Mouse (Mus musculus) liver, postnatal 0 days (tissue): ENCODE measurements at regions not wholly inside any gene's neighbourhood (a gene's known extent, or its start where the extent isn't known, plus 50 kb on each side); places are given as distances from the start of the nearest gene placed in this dataset.

Source experiments
- ATAC-seq: fragments of 200-750 bp; cut with Nextera tagmentation; 2 replicates; pipeline ENCODE4 v1.8.0; 2017; ENCODE audit warnings: mild to moderate bottlenecking, moderate library complexity
- DNase-seq: peaks from one replicate; pipeline ENCODE4 v3.0.0-alpha.2; 2016
- H3K27ac ChIP-seq: fragments of 300-500 bp; sonication (generic); 2 replicates; pipeline ENCODE4 v1.5.1; 2014; ENCODE audit warnings: antibody characterized with exemption, moderate library complexity, mild to moderate bottlenecking, low read depth
- H3K27me3 ChIP-seq: fragments of 300-500 bp; sonication (generic); 2 replicates; pipeline ENCODE4 v1.6.1; 2014; ENCODE audit warnings: low read length, control low read depth, mixed read lengths; ENCODE audit not compliant: insufficient read depth
- H3K36me3 ChIP-seq: fragments of 300-500 bp; sonication (generic); replicated peaks from 2 replicates; pipeline ENCODE4 v1.6.1; 2014; ENCODE audit warnings: mild to moderate bottlenecking, control low read depth, low read length, moderate library complexity, mixed read lengths; ENCODE audit not compliant: insufficient read depth
- H3K4me1 ChIP-seq: fragments of 300-500 bp; sonication (generic); 2 replicates; pipeline ENCODE4 v1.6.1; 2014; ENCODE audit warnings: antibody characterized with exemption, mild to moderate bottlenecking, control low read depth; ENCODE audit not compliant: insufficient read depth
- H3K4me2 ChIP-seq: fragments of 300-500 bp; sonication (generic); 2 replicates; pipeline ENCODE4 v1.6.1; 2014; ENCODE audit warnings: low read depth, mild to moderate bottlenecking, low read length, moderate library complexity, mixed read lengths
- H3K4me3 ChIP-seq: fragments of 300-500 bp; sonication (generic); 2 replicates; pipeline ENCODE4 v1.5.1; 2014; ENCODE audit warnings: low read depth, low read length
- H3K9ac ChIP-seq: fragments of 300-500 bp; sonication (generic); replicated peaks from 2 replicates; pipeline ENCODE4 v1.6.1; 2014; ENCODE audit warnings: mild to moderate bottlenecking, moderate library complexity
- H3K9me3 ChIP-seq: fragments of 300-500 bp; sonication (generic); 2 replicates; pipeline ENCODE4 v1.6.1; 2016; ENCODE audit warnings: mild to moderate bottlenecking, control low read depth, low read length, mixed read lengths
- CTCF ChIP-seq: sonication (generic); IDR thresholded peaks from 2 replicates; pipeline ENCODE4 v1.5.1; 2016; ENCODE audit warnings: antibody characterized with exemption, low read depth
- EP300 ChIP-seq: IDR thresholded peaks from 2 replicates; pipeline ENCODE4 v1.6.1; 2016; ENCODE audit warnings: antibody characterized with exemption, low read depth, mild to moderate bottlenecking
- WGBS: fragments of 180-500 bp; shearing (Covaris S2); extraction: QIAGEN DNeasy Blood & Tissue Kit; methylation state at CpG from one replicate; pipeline ENCODE4 v1.1.7; 2014; ENCODE audit not compliant: insufficient replicate concordance; 5-methylcytosine and 5-hydroxymethylcytosine counted together

DNA sequence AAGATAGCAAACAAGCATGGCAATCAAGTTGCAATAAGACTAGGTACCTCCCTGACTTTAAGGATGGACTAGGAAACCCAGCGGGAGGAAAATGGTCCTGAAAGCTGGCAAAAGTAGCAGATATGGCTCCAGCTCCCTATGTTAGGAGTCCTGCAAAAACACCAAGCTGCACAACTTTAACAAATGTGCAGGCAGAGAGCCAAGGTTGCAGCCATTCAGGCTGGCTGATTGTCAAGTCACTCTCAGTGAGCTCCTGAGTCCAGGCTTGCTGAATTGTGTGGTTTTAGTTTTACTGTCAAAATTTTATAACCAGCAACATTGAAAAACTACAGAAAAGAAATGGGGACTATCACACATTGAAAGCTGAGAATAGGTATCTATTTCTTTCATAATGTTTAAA, 1122.8 kb upstream of the Slc10a2 start:
- Histone ChIP-seq H3K27ac (no peak overlapping the region), H3K9me3 (no peaks in the 10 kb centered on the region), H3K4me2 (no peak overlapping the region), H3K27me3 (no peaks in the 10 kb centered on the region), H3K36me3 (no peaks in the 10 kb centered on the region), H3K4me3 (no peak overlapping the region), H3K9ac (no peak overlapping the region), H3K4me1 (no peaks in the 10 kb centered on the region)
- no peak for DNase-seq
- TF ChIP-seq EP300 = no peak
- TF ChIP-seq CTCF = no peak
- ATAC-seq = no peak
- 65% methylated on average over 1 of the region's 1 CpGs for WGBS

DNA sequence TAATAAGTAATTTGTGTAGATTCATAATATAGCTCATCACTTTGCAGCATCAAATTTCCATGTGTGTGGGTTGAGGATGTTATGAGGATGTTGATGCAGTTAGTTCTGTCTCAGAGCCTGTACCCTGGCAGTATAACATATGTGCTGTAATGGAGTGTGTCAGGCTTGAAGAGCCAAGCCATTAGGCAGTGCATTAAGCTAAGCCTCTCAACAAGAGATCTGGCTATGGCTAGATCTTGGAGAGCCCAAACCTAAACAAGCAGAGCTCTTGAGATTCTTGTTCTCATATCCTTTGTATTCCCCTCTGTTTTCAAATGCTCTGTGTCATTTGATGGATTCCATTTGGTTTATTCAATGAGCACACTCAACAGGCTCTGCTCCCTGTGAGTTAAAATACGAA, 1120.0 kb upstream of the Slc10a2 start:
- Histone ChIP-seq H3K9me3 (no peaks in the 10 kb centered on the region), H3K4me3 (no peak overlapping the region), H3K4me2 (no peak overlapping the region), H3K27ac (no peak overlapping the region), H3K4me1 (no peaks in the 10 kb centered on the region), H3K27me3 (no peaks in the 10 kb centered on the region), H3K9ac (no peak overlapping the region), H3K36me3 (no peaks in the 10 kb centered on the region)
- ATAC-seq (no peak), DNase-seq (no peak)
- TF ChIP-seq CTCF = no peak
- no peak for TF ChIP-seq EP300
- 76% methylated on average over 1 of the region's 1 CpGs for WGBS

DNA sequence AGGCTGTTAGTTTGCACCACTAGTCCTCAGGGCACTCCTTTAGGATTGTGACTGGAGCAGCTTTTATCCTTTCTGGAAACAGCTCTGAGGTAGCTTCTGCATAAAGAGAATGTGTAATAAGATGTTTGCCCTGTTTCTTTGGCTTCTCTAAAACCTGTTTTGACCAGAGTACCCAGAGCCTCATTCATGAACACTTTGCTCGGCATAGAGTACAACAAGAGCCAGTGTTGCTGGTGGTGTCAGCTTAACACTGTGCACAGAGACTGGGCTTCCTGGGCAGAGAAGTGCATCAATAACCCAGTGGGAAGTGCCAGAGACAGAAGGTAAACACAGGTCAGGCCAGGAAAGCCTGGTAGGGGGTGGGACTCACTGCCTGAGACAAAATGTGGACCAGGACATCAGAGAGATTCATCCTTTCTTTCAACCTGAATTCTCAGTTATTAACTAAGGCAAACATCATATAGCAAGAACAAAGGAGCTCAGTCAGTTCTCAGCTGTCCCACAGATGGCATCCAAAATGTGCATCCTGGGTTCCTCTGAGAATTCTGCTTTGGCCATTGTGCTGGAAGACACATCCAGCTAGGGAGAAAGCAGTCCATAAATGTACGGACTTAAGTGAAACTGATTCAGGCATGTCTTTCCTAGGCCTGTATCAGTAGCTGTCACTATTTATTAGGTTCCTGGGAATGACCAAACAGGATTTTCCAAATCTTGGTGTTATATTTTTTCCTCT, 1102.6 kb upstream of the Slc10a2 start:
- no peaks in the 10 kb centered on the region for H3K4me1 ChIP-seq
- H3K27me3 ChIP-seq = no peaks in the 10 kb centered on the region
- ATAC-seq (no peak), DNase-seq (no peak)
- H3K9me3 ChIP-seq = no peaks in the 10 kb centered on the region
- TF ChIP-seq EP300 = no peak
- no peak for TF ChIP-seq CTCF
- H3K9ac ChIP-seq = no peak overlapping the region
- 69% methylated on average over 2 of the region's 2 CpGs for WGBS
- H3K4me3 ChIP-seq = no peak overlapping the region
- H3K36me3 ChIP-seq = no peaks in the 10 kb centered on the region
- H3K4me2 ChIP-seq = no peak overlapping the region
- H3K27ac ChIP-seq = no peak overlapping the region

DNA sequence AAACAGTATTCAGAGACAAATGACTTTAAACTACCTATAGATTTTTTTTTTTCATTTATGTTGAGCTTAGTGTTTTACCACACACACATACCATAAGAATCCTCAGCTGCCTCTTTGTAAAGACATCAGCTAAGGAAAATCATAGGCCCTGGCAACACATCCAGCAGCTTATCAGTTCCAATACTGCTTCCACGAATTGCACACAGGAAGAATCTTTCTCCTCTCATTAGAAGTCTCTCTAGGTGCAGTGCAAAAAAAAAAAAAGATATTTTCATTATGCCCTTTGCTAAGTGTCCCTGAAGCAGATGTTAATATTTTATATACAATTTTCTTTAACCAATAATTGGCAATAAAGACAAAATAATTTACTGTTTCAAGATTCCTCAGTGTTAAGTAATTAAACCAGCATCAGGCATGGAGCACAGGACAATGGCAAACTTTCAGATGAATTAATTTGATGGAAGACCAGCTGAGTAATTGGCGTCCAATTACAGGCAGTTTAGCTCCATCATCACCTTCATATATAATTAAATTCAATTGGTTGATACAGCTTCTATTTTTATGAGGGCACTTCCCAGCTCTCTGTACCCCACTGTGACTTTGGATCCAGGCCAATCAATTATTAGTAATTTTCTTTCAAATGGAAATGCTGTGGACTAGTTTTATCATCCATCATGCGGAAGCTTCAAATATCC, 1099.0 kb upstream of the Slc10a2 start:
- 68% methylated on average over 3 of the region's 3 CpGs for WGBS
- H3K4me2 ChIP-seq = no peak overlapping the region
- no peaks in the 10 kb centered on the region for H3K9me3 ChIP-seq
- no peaks in the 10 kb centered on the region for H3K4me1 ChIP-seq
- no peaks in the 10 kb centered on the region for H3K27me3 ChIP-seq
- no peak overlapping the region for H3K27ac ChIP-seq
- no peaks in the 10 kb centered on the region for H3K36me3 ChIP-seq
- ATAC-seq (no peak), DNase-seq (no peak)
- no peak overlapping the region for H3K4me3 ChIP-seq
- no peak overlapping the region for H3K9ac ChIP-seq
- no peak for TF ChIP-seq CTCF
- no peak for TF ChIP-seq EP300

DNA sequence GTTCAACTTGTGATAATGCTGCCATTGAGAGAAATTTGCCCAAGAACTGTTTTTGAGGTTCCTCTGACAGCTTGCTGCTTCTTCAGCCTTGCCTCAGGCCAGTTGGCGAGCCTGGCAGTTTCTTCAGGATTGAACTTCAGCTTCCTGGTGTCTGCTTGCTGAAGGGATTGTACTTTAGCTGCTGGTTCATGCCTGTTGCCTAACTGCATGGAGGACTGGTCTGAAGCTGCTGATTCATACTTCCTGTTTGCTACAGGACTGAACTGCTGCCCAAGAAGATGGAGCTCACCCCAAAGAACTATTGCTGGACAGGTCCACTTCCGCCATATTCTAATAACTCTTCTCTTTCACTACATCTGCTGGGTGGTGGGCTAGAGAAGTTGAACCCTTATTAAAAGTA, 1086.3 kb upstream of the Slc10a2 start:
- H3K27me3 ChIP-seq = no peaks in the 10 kb centered on the region
- 73% methylated on average over 2 of the region's 2 CpGs for WGBS

DNA sequence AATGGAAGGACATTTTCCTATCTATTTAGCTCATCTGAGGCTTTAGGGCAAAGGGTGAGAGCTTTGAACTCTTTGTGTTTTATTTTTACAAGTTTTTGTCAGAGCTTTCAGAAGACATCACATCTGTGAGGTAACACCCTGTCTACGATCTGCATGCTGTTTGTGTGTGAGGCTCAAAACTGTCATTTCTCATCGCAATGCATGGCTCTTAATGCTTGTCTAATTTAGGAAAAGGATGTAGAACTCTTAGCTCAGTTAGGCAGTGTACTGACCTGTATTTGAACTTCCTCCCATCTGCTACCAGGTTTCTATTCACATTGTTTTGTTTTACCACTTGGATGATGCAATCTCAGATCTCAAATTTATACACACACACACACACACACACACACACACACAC, 1083.3 kb upstream of the Slc10a2 start:
- Histone ChIP-seq H3K27ac (no peak overlapping the region), H3K36me3 (no peaks in the 10 kb centered on the region), H3K9ac (no peak overlapping the region), H3K4me3 (no peak overlapping the region), H3K9me3 (no peaks in the 10 kb centered on the region), H3K4me1 (no peaks in the 10 kb centered on the region), H3K27me3 (no peaks in the 10 kb centered on the region), H3K4me2 (no peak overlapping the region)
- DNase-seq (no peak), ATAC-seq (no peak)
- 37% methylated on average over 2 of the region's 2 CpGs for WGBS
- TF ChIP-seq EP300 (no peak), CTCF (no peak)

More for the DNA sequence above, 1086.3 kb upstream of the Slc10a2 start:
- TF ChIP-seq CTCF (no peak), EP300 (no peak)
- H3K27ac ChIP-seq = no peak overlapping the region
- DNase-seq (no peak), ATAC-seq (no peak)
- H3K4me1 ChIP-seq = no peaks in the 10 kb centered on the region
- no peak overlapping the region for H3K4me3 ChIP-seq
- no peaks in the 10 kb centered on the region for H3K9me3 ChIP-seq
- no peak overlapping the region for H3K9ac ChIP-seq
- no peak overlapping the region for H3K4me2 ChIP-seq
- H3K36me3 ChIP-seq = no peaks in the 10 kb centered on the region
